Mouse (Mus musculus) limb, embryonic 13.5 days (tissue): ENCODE results near the gene Gmip. TPM values are rescaled to one million over a fixed set of nuclear protein-coding genes. Genes with fewer than 3 reads are reported as not detected.

ENCODE experiments used
- ATAC-seq: fragments of 200-750 bp; cut with Nextera tagmentation; 2 replicates; pipeline ENCODE4 v1.8.0; 2017; ENCODE audit warnings: low read depth, moderate number of reproducible peaks, moderate TSS enrichment; ENCODE audit not compliant: low FRiP score
- H3K27ac ChIP-seq: fragments of 300-500 bp; sonication (generic); 2 replicates; pipeline ENCODE4 v1.5.1; 2015; ENCODE audit warnings: inconsistent platforms, mild to moderate bottlenecking, moderate library complexity
- H3K27me3 ChIP-seq: fragments of 300-500 bp; sonication (generic); 2 replicates; pipeline ENCODE4 v1.6.1; 2015; ENCODE audit warnings: mild to moderate bottlenecking, inconsistent platforms
- H3K36me3 ChIP-seq: fragments of 300-500 bp; sonication (generic); 2 replicates; pipeline ENCODE4 v1.6.1; 2015; ENCODE audit warnings: inconsistent platforms, mild to moderate bottlenecking, moderate library complexity
- H3K4me1 ChIP-seq: fragments of 300-500 bp; sonication (generic); 2 replicates; pipeline ENCODE4 v1.6.1; 2015; ENCODE audit warnings: inconsistent platforms
- H3K4me2 ChIP-seq: fragments of 300-500 bp; sonication (generic); replicated peaks from 2 replicates; pipeline ENCODE4 v1.6.1; 2015; ENCODE audit warnings: inconsistent platforms, mild to moderate bottlenecking, moderate library complexity
- H3K4me3 ChIP-seq: fragments of 300-500 bp; sonication (generic); 2 replicates; pipeline ENCODE4 v1.5.1; 2015; ENCODE audit warnings: moderate library complexity, mild to moderate bottlenecking, inconsistent platforms
- H3K9ac ChIP-seq: fragments of 300-500 bp; sonication (generic); 2 replicates; pipeline ENCODE4 v1.6.1; 2015; ENCODE audit warnings: mild to moderate bottlenecking, inconsistent platforms
- H3K9me3 ChIP-seq: fragments of 300-500 bp; sonication (generic); 2 replicates; pipeline ENCODE4 v1.6.1; 2016; ENCODE audit warnings: inconsistent platforms
- WGBS: fragments of 180-500 bp; shearing (Covaris S2); methylation state at CpG from one replicate; pipeline ENCODE4 v1.1.7; 2015; 5-methylcytosine and 5-hydroxymethylcytosine counted together
- polyA plus RNA-seq: library from polyadenylated mRNA; unstranded; fragments of >200 nt; fragmentation: Nextera tagmentation; extraction: Ambion mirVana; gene quantifications from 2 replicates; pipeline ENCODE4 v1.2.1, GENCODE M21; 2015

Gmip gene
- polyA plus RNA-seq, 1 experiment from 2014 or later: 7.3 TPM

- Histone ChIP-seq H3K4me3 (no peak overlapping the region), H3K27me3 (0 out of 2 replicates have a peak, but pooled peaks cover 4% of the 10 kb centered on the region), H3K36me3 (no peaks in the 10 kb centered on the region), H3K9ac (no peak overlapping the region), H3K4me1 (0 out of 2 replicates have a peak, but pooled peaks cover 2% of the 10 kb centered on the region), H3K9me3 (no peaks in the 10 kb centered on the region), H3K27ac (no peak overlapping the region), H3K4me2 (no peak overlapping the region)
- no peak for ATAC-seq
- WGBS: 82% methylated on average over 6 of the region's 6 CpGs
Measured at GRCm38 (mm10) chr8:69870907-69871306, 62.4 kb downstream of the Gmip start.

Other genes starting within 250 kb of the Gmip start
- 31.1 TPM in 2 replicates for gene Zfp868, start 183.1 kb upstream of the Gmip start, polyA plus RNA-seq
- gene Zfp964, start 154.2 kb upstream of the Gmip start, polyA plus RNA-seq: 2.6 and 2.9 TPM in 2 replicates
- gene Zfp869, start 98.0 kb upstream of the Gmip start, polyA plus RNA-seq: 33.5 and 34.2 TPM in 2 replicates
- 7.7 and 8.1 TPM in 2 replicates for gene Zfp963, start 58.7 kb upstream of the Gmip start, polyA plus RNA-seq
- 0.19 TPM in 1 of 2 replicates, not detected in the other for gene Gm20422, start 33.8 kb upstream of the Gmip start, polyA plus RNA-seq
- gene Atp13a1, start 17.5 kb upstream of the Gmip start, polyA plus RNA-seq: 48.6 and 52.7 TPM in 2 replicates
- gene Zfp866, start 17.5 kb upstream of the Gmip start, polyA plus RNA-seq: 38.2 and 38.7 TPM in 2 replicates
- 0.83 and 0.98 TPM in 2 replicates for gene Lpar2, start 13.8 kb downstream of the Gmip start, polyA plus RNA-seq
- gene Pbx4, start 23.8 kb downstream of the Gmip start, polyA plus RNA-seq: 8.5 and 8.7 TPM in 2 replicates
- 1.2 and 1.6 TPM in 2 replicates for gene Cilp2, start 79.0 kb downstream of the Gmip start, polyA plus RNA-seq
- 4.3 TPM in 2 replicates for gene Tssk6, start 93.5 kb downstream of the Gmip start, polyA plus RNA-seq
- gene Ndufa13, start 93.9 kb downstream of the Gmip start, polyA plus RNA-seq: 173 and 181 TPM in 2 replicates
- 4.2 and 6.6 TPM in 2 replicates for gene Yjefn3, start 94.0 kb downstream of the Gmip start, polyA plus RNA-seq
- gene Gatad2a, start 187.7 kb downstream of the Gmip start, polyA plus RNA-seq: 37.7 and 40.7 TPM in 2 replicates
- 59.5 and 62.8 TPM in 2 replicates for gene Mau2, start 234.1 kb downstream of the Gmip start, polyA plus RNA-seq
- gene Sugp1, start 234.1 kb downstream of the Gmip start, polyA plus RNA-seq: 54.5 and 58.5 TPM in 2 replicates